Mouse (Mus musculus) kidney, adult 2 months (tissue): ENCODE data around the gene Grk6. TPM values are rescaled to one million over a fixed set of nuclear protein-coding genes. Genes with fewer than 3 reads are reported as not detected.

ENCODE experiments used
- DNase-seq: peaks from one replicate; pipeline ENCODE4 v3.0.0; 2021
- H3K27ac ChIP-seq: fragments of 200-500 bp; 2 replicates; pipeline ENCODE4 v1.5.1; 2012; ENCODE audit warnings: low read depth, low read length, control low read depth, inconsistent platforms; ENCODE audit not compliant: insufficient read depth
- H3K27me3 ChIP-seq: fragments of 200-500 bp; replicated peaks from 2 replicates; pipeline ENCODE4 v1.6.1; 2012; ENCODE audit warnings: mild to moderate bottlenecking, moderate library complexity, low read length, inconsistent platforms; ENCODE audit not compliant: control insufficient read depth, insufficient read depth
- H3K36me3 ChIP-seq: fragments of 200-500 bp; 2 replicates; pipeline ENCODE4 v1.6.1; 2012; ENCODE audit warnings: mild to moderate bottlenecking, moderate library complexity, low read length, inconsistent platforms; ENCODE audit not compliant: control insufficient read depth, insufficient read depth
- H3K4me1 ChIP-seq: fragments of 200-500 bp; 2 replicates; pipeline ENCODE4 v1.6.1; 2011; ENCODE audit warnings: low read length; ENCODE audit not compliant: control insufficient read depth, insufficient read depth
- H3K4me3 ChIP-seq: fragments of 200-500 bp; 2 replicates; pipeline ENCODE4 v1.5.1; 2011; ENCODE audit warnings: mild to moderate bottlenecking, low read depth, low read length, control low read depth; ENCODE audit not compliant: insufficient read depth
- CTCF ChIP-seq: fragments of 200-500 bp; conservative IDR thresholded peaks from 2 replicates; pipeline ENCODE4 v1.5.1; 2011; ENCODE audit warnings: low read depth, mild to moderate bottlenecking, control low read depth, low read length, moderate library complexity, mixed read lengths; ENCODE audit not compliant: insufficient read depth, insufficient read length
- POLR2A ChIP-seq: fragments of 200-500 bp; IDR thresholded peaks from one replicate; pipeline ENCODE4 v1.6.1; 2011; ENCODE audit warnings: low read depth, low read length, control low read depth
- WGBS: fragments of 180-500 bp; shearing (Covaris S2); methylation state at CpG from one replicate; pipeline ENCODE4 v1.1.7; 2018; 5-methylcytosine and 5-hydroxymethylcytosine counted together
- polyA plus RNA-seq: library from polyadenylated mRNA; depleted of rRNA; stranded (reverse); fragments of >200 nt; gene quantifications from 2 replicates; pipeline ENCODE4 v1.2.3, GENCODE M21; 2012

Grk6 gene
- polyA plus RNA-seq, 1 experiment: 27.4 TPM

DNA sequence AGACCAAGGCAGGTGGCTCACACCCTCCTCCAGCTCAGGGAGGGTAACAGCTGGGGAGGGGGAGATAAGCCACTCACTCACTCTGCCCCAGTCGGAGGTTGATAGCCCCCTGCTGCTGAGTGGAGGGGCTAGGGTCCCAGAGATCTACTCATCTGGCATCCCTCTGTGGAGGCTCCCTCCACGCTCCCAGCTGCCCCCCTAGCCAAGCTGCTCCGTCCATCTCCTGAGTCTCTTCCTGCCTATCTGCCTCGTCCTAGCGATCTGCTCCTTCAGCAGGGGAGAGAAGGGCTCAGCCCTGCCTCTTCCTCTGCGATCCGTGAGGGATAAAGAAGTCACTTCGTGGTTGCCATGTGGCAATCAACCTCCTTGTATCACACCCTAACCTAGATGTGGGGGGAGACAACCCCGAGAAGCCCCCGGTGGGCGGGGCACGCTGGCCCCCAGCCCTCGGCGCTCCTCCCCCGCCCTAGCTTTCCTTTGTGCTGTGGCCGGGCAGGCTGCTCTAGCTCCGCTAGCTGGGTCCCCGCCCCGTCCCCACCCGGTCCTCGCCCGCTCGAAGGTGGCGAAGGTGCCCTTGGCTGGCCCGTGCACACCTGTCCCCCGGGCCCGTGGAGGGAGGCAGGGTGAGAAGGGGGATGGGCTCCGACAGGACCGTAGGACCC is 42.2 kb downstream of the Grk6 start:
- Histone ChIP-seq H3K27ac (no peak overlapping the region), H3K4me1 (no peaks in the 10 kb centered on the region), H3K4me3 (peak overlapping the region; percentile 68), H3K27me3 (0 out of 2 replicates have a peak, but pooled peaks cover 1% of the 10 kb centered on the region), H3K36me3 (no peaks in the 10 kb centered on the region)
- TF ChIP-seq POLR2A: no peak
- no peak for TF ChIP-seq CTCF
- no peak for DNase-seq
- WGBS: 3% methylated on average over 29 of the region's 29 CpGs

DNA sequence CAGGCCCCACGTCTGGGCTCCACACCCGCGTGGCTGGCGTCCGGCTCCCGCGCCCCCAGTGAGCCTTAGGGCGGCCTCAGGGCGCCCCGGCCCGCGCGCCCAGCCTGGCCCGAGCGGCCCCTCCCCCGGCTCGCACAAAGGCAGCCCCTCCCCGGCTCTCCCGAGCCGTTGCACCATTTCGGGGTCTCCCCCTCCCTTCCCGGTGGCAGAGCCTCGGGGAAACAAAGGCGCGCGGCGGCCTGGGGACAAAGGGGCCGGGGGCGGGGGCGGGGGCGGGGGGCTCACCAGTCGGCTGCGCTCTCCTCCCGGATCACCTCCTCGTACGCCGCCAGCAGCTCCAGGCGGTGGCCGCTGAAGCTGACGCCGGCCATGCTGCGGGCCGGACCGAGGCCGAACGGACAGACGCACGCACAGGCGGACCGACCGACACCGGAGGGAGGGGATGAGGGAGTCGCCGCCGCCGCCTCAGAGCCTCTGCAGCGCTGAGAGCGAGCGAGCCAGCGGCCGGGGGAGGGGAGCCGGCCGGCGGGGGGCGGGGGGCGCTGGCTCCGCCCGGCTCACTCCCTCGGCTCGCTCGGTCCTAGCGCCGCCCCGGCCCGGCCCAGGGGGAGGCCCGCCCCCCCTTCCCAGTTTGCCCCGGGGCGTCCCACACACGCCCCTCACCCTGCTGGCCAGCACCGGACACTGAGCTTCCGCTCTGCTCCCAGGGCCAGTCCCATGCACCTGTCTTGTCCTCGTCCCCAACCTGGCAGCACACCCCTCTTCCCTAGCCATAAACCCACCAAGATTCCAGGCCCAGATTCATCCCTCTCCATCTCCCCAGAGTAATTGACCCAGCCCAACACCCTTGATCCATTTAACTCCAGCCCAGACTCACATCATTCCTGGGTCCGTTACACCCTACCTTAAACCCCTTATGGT is 43.0 kb downstream of the Grk6 start, which contains the start of gene Dbn1:
Gene Dbn1 (minus strand): TSS at position 534 of the 921 bp plus-strand sequence.
- DNase-seq: no peak
- H3K27me3 ChIP-seq: 0 out of 2 replicates have a peak, but pooled peaks cover 1% of the 10 kb centered on the region
- H3K27ac ChIP-seq: no peak within 1 kb of the TSS
- no peaks in the 10 kb centered on the region for H3K36me3 ChIP-seq
- H3K4me1 ChIP-seq: no peaks in the 10 kb centered on the region
- H3K4me3 ChIP-seq: peak within 1 kb of the TSS; percentile 68
- no peak for TF ChIP-seq CTCF
- 2% methylated on average over 80 of the region's 83 CpGs for WGBS

DNA sequence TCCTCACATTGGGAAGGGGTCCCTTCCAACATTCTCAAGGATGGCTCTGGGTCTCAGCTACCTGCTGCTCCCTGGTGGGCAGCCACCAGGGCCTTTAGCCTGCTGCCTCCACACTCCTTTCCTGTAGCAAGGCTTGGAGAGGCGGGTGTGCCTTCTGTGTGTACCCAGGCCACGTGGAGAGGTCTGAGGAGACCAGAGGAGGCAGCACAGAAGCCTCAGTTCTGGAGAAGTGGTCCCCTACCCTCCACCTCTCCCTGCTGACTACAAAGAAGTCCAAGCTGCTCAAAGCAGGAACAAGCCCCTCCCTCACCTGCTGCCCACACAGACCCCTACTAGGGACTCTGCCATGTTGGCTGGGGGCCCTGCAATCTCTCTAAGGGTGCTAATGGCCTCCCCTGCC is 49.4 kb downstream of the Grk6 start:
- H3K4me3 ChIP-seq: no peak overlapping the region
- no peaks in the 10 kb centered on the region for H3K27me3 ChIP-seq
- WGBS: 48% methylated on average over 2 of the region's 2 CpGs
- H3K4me1 ChIP-seq: no peaks in the 10 kb centered on the region
- no peaks in the 10 kb centered on the region for H3K36me3 ChIP-seq
- DNase-seq: no peak
- no peak for TF ChIP-seq POLR2A
- TF ChIP-seq CTCF: no peak
- H3K27ac ChIP-seq: no peak overlapping the region

DNA sequence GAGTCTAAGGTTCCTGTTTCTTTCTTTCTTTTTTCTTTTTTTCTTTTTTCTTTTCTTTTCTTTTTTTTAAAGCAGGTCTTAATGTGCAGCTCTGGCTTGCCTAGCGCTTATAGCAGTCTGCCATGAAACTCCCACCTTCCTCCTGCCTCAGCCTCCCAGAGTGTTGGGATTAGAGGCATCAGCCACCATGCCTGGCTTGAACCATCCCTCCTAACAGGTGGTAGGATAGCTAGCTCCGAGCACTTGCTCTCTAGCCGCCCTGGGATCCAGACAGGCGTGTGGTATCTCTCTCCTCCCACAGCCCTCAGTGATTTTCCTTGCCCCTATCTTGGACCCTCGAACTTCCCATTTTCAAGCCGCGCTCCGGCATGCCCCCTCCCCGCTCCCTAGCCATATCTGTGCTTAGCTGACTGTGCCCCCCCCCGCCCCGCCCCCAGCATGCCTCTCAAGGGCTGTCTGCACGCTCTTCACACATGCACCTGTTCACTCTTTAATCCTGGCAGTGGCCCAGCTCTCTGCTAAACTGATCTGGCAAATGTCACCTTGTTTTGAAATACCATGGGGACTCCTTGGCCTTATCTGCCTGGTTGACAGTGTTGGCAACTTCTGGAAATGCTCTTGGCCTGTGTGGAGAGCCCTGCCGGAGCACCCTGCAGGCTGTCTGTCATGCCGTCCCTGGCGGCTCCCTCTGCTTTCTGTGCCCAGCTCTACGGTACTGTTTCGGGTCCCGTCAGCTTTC is 50.2 kb downstream of the Grk6 start:
- Histone ChIP-seq H3K4me1 (no peaks in the 10 kb centered on the region), H3K27me3 (no peaks in the 10 kb centered on the region), H3K4me3 (no peak overlapping the region), H3K27ac (no peak overlapping the region), H3K36me3 (no peaks in the 10 kb centered on the region)
- peak; percentile 47 for DNase-seq
- no peak for TF ChIP-seq CTCF
- no peak for TF ChIP-seq POLR2A
- 35% methylated on average over 18 of the region's 18 CpGs for WGBS

DNA sequence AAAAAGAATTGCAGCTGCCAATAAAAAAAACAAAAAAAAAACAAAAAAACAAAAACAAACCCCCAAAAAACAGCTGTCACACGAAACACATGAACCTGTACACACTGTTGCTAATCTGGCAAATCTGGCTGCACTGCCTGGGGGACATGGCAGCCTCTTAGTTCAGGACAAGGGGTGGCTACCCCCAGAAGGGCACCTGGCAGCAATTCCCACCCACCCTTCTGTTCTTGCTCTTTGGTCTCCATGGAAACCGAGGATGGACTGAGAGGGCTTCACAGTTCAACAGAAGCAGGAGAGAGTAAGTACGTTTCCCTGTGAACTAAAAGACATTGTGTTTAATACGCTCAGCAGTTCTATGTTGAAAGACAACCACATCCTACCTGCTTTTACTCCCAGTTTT is 50.8 kb downstream of the Grk6 start:
- no peaks in the 10 kb centered on the region for H3K4me1 ChIP-seq
- H3K4me3 ChIP-seq: no peak overlapping the region
- no peak overlapping the region for H3K27ac ChIP-seq
- DNase-seq: no peak
- TF ChIP-seq CTCF (no peak), POLR2A (no peak)
- WGBS: 75% methylated on average over 4 of the region's 4 CpGs
- no peaks in the 10 kb centered on the region for H3K36me3 ChIP-seq
- no peaks in the 10 kb centered on the region for H3K27me3 ChIP-seq

DNA sequence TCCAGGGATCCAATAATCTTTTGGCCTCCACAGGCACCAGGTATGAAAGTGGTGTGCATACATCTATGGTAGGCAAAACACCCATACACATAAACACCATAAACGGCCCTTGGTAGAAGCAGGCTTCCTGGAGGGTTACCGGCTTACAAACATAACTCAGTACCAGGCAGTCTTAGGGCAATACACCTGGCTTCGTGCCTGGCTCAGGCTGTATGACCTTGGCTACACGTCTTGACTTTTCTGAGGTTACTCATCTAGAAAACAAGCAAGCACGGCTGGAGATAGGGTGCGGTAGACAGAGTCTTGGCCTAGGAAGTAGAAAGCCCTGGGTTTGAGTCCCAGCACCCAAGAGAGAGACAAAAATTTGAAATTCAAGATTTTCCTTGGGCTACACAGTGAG is 51.8 kb downstream of the Grk6 start:
- TF ChIP-seq POLR2A (no peak), CTCF (no peak)
- Histone ChIP-seq H3K27ac (no peak overlapping the region), H3K27me3 (no peaks in the 10 kb centered on the region), H3K4me3 (no peak overlapping the region), H3K4me1 (no peaks in the 10 kb centered on the region), H3K36me3 (no peaks in the 10 kb centered on the region)
- DNase-seq: peak; percentile 72
- WGBS: 37% methylated on average over 6 of the region's 6 CpGs
